Mouse (Mus musculus) gastrocnemius, postnatal 10 days (tissue): ENCODE data around the gene Rsph9. TPM values are rescaled to one million over a fixed set of nuclear protein-coding genes. Genes with fewer than 3 reads are reported as not detected.

Experiments used
- DNase-seq: peaks from one replicate; pipeline ENCODE4 v3.0.0; 2021; ENCODE audit warnings: mixed read lengths
- total RNA-seq, 2 experiments: library from RNA; stranded (reverse); gene quantifications; 2 replicates each; pipeline ENCODE4 v1.2.3; 2021

Gene Rsph9
- total RNA-seq, 2 experiments from 2014 or later: 0.49 to 0.84 TPM

GRCm38 (mm10) chr17:46101906-46102305 lies 42.1 kb downstream of the Rsph9 start:
- no peak for DNase-seq

DNA sequence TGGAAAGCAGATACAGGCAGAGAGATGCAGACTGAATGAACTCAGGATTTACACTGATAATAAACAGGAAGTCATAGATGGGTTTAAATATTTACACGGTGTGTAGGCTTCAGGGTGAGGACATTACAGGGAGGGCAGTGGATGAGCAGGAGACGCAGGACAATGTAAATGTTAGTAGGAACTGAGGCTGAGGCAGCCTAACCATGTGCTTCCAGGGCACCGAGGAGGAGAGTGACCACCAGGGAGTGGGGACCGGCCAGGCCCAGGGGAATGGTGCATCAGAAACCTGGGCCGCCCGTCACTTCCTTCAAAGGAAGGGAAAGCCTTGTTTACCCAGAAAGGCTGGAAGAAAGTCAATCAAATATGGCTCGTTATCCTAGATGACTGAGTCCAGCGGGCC lies 45.5 kb downstream of the Rsph9 start:
- DNase-seq: no peak

- no peak for DNase-seq
These were observed 52.1 kb downstream of the Rsph9 start for GRCm38 (mm10) chr17:46091899-46092298.

DNA sequence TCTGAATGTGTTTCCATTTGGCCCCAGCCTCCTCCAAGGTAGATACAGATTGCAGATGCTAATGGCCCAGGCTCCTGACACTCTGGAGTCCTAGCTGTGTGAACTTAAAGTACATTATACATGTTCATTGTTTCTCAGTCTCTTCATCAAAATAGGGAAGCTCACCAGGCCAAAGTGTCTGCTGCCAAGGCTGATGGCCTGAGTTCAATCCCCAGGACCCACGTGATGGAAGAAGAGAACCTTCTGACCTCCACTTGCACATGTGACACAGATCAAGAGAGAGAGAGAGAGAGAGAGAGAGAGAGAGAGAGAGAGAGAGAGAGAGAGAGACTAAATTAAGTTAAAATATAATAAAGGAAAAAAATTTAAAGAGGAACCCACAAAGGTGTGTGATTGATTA lies 52.7 kb downstream of the Rsph9 start:
- no peak for DNase-seq

- peak; percentile 31 for DNase-seq
These were observed 57.6 kb downstream of the Rsph9 start for GRCm38 (mm10) chr17:46086341-46086870.

- DNase-seq: peak; percentile 85
These were observed 59.9 kb downstream of the Rsph9 start for GRCm38 (mm10) chr17:46084091-46084501.

GRCm38 (mm10) chr17:46083381-46083780 lies 60.6 kb downstream of the Rsph9 start:
- DNase-seq: no peak

- peak; percentile 71 for DNase-seq
These were observed 62.4 kb downstream of the Rsph9 start for GRCm38 (mm10) chr17:46081657-46082056.

GRCm38 (mm10) chr17:46081042-46081441 lies 63.0 kb downstream of the Rsph9 start:
- DNase-seq: no peak

DNA sequence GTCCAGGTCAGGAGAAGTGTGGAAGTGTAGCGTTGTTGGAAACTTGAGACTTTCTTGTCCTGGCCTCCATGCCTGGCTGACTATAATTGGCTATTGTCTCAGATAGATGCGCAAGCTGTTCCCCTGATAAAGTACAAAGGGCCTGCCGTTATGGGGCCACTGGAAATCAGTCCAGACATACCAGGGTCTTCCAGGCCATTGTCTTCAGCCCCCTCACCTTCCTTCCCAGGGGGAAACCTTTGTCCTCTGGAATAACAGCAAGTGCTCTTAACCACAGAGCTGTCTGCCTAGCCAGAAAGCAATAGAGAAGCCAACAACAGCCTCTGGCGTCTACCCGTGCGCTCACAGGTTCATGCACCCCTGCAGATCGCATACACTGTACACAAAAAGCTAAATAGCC lies 63.6 kb downstream of the Rsph9 start:
- no peak for DNase-seq

GRCm38 (mm10) chr17:46079037-46079436 lies 65.0 kb downstream of the Rsph9 start:
- no peak for DNase-seq

- DNase-seq: no peak
These were observed 66.0 kb downstream of the Rsph9 start for GRCm38 (mm10) chr17:46077921-46078534.

DNA sequence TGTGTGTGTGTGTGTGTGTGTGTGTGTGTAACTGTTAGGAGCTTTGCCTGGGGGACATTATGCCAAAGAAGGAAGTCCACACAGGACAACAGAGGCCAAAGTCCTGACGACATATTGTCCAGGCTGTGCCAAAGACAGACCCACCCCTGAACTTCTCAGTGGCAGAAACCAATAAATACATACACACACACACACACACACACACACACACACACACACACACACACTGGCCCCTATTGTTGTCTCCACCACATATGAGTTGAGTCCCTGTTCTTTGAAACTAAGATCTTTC lies 67.8 kb downstream of the Rsph9 start:
- no peak for DNase-seq

GRCm38 (mm10) chr17:46075551-46076259 lies 68.3 kb downstream of the Rsph9 start:
- DNase-seq: no peak

GRCm38 (mm10) chr17:46075116-46075485 lies 68.9 kb downstream of the Rsph9 start:
- no peak for DNase-seq

GRCm38 (mm10) chr17:46074398-46075115 lies 69.5 kb downstream of the Rsph9 start:
- no peak for DNase-seq

GRCm38 (mm10) chr17:46073730-46074301 lies 70.2 kb downstream of the Rsph9 start:
- peak; percentile 66 for DNase-seq

Other genes with a start within 250 kb of the Rsph9 start
- 100 to 1,000 TPM in 1 of 2 experiments, 10 to 100 TPM in 1; 73.8 to 125 TPM for gene Vegfa, start 111.8 kb downstream of the Rsph9 start, total RNA-seq
- 10 to 100 TPM; 62.6 to 63.8 TPM for gene Mrps18a, start 33.2 kb downstream of the Rsph9 start, total RNA-seq
- 10 to 100 TPM; 14.0 to 14.7 TPM for gene Mad2l1bp, start 9.3 kb upstream of the Rsph9 start, total RNA-seq
- 10 to 100 TPM; 44.9 to 59.2 TPM for gene Gtpbp2, start 16.8 kb upstream of the Rsph9 start, total RNA-seq
- 10 to 100 TPM; 13.7 to 14.9 TPM for gene Polh, start 58.4 kb upstream of the Rsph9 start, total RNA-seq
- gene Xpo5, start 58.6 kb upstream of the Rsph9 start, total RNA-seq: 10 to 100 TPM; 15.8 to 18.8 TPM
- 10 to 100 TPM; 18.5 to 21.8 TPM for gene Polr1c, start 103.8 kb upstream of the Rsph9 start, total RNA-seq
- 10 to 100 TPM; 53.6 to 66.6 TPM for gene Yipf3, start 103.9 kb upstream of the Rsph9 start, total RNA-seq
- under 1 TPM; 0.54 to 0.79 TPM for gene Lrrc73, start 109.3 kb upstream of the Rsph9 start, total RNA-seq
- 10 to 100 TPM; 42.3 to 64.0 TPM for gene Tjap1, start 138.8 kb upstream of the Rsph9 start, total RNA-seq
- under 1 TPM; 0.35 to 0.79 TPM for gene Dlk2, start 153.2 kb upstream of the Rsph9 start, total RNA-seq
- 1 to 10 TPM; 3.5 to 4.2 TPM for gene Abcc10, start 184.1 kb upstream of the Rsph9 start, total RNA-seq
- gene Zfp318, start 239.5 kb upstream of the Rsph9 start, total RNA-seq: 10 to 100 TPM; 17.5 to 24.1 TPM